Mouse (Mus musculus) kidney, adult 8-10 months (tissue): ENCODE data around the gene Vmn1r20.
"Not testable (repeated sequence)": the region's sequence is repeated elsewhere in the genome, so short reads cannot be mapped to it uniquely, and the experiment has no call there.

ENCODE experiments used
- DNase-seq, 2 experiments: peaks; one replicate each; pipeline ENCODE4 v3.0.0; 2022

The Vmn1r20 gene

GRCm38 (mm10) chr6:57428630-57429029 is at the start of gene Vmn1r20:
Gene Vmn1r20, plus strand, starts transcription at chr6:57428930.
- no peak for DNase-seq

GRCm38 (mm10) chr6:57395683-57396082 is 33.0 kb upstream of the Vmn1r20 start, which contains the start of gene Vmn1r18:
Gene Vmn1r18, minus strand, starts transcription at chr6:57395783.
- no peak for DNase-seq

- DNase-seq, result not testable (repeated sequence)
Observed at GRCm38 (mm10) chr6:57403480-57403879, 25.2 kb upstream of the Vmn1r20 start, which contains the start of gene Vmn1r19. Gene Vmn1r19, plus strand, starts transcription at chr6:57403780.

- no peak for DNase-seq
Observed at GRCm38 (mm10) chr6:57431196-57431595, 2.5 kb downstream of the Vmn1r20 start.

- DNase-seq, result not testable (repeated sequence)
Observed at GRCm38 (mm10) chr6:57468161-57468560, 39.4 kb downstream of the Vmn1r20 start.
